Mouse (Mus musculus) CH12F3 (cell line): ENCODE data around the gene Polr2l.
"Not testable (repeated sequence)": the region's sequence is repeated elsewhere in the genome, so short reads cannot be mapped to it uniquely, and the experiment has no call there.

Experiments used
- in situ Hi-C: fragments of 300-500 bp; cut with MboI; formaldehyde crosslinking; loops from 2 replicates; pipeline ENCODE4 v1.14.3; 2020; ENCODE audit warnings: low sequenced_read_pairs

The Polr2l gene

DNA sequence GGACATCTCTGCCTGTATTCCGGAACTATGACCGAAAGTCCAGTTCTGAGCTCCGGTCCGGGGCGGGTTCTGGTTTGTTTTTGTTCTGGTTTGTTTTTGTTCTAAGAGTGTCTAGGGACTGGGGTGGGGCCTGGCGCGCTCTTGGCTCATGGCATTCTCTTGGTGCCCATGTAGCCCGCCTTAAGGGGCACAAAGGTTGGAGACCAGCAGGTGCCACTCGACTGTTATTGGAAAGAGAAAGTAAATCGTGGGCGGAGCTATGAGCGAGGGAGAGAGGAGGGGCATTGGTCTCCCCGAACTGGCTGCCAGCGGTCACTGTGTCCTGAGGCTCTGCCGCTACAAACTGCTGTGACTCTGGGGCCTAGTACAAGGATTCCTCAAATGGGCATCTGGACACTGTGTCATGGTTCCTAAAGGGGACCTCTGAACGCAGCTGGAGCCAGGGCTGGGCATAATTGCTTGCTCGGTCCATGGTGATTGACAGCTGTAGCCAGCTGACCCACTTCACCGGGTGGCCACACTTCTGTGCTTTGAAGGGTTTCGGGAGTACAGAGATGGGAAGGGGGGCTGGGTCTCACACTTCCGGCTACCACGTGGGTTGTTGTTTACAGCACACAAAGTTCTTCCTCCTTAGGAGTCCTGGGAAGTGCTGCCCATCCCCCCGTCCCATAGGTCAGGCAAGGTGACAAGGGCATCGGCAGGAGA is 19.2 kb downstream of the Polr2l start:
- in situ Hi-C loops = no loop called here

GRCm38 (mm10) chr7:141454967-141455551 is 19.9 kb downstream of the Polr2l start, which contains the start of gene Pnpla2:
Pnpla2 (plus strand) TSS chr7:141455198.
- in situ Hi-C loops = no loop called here

DNA sequence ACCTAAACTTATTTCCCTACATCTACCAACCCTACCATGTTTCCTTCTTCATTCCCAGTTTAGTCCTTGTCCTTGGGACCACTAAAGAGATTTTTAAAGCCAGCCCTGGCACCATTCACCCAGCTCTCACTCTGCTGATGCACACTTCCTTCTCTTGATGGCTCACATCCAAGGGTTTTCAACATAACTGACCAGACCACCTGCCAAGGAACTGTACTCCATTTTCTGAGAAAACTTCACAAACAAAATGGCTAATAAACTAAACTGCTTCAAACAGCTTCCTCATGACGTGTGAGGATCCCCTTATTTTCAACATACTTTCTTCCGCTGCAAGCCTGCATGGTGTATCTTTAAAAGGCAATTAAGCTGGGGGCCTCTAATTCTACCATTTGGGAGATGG is 21.3 kb downstream of the Polr2l start:
- in situ Hi-C loops = no loop called here

DNA sequence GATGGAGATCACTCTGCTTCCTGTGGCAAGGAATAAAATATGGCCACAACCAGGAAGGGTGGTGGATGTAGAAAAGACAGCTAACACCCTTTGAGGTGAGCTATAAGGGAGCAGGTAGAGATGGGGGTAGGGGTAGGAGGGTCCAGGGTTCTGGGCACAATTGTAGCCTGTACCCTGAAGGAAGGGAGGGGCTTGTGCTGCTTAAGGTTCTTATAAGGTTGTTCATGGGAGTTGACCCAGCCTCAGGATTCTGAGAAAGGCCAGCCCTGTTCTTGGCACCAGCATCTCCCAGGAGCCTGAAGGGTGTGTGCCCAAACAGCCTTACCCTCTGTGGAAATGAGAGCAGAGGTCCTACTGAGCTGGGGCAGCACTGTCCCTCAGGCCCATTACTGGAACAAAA is 23.0 kb downstream of the Polr2l start:
- in situ Hi-C loops = no loop called here

DNA sequence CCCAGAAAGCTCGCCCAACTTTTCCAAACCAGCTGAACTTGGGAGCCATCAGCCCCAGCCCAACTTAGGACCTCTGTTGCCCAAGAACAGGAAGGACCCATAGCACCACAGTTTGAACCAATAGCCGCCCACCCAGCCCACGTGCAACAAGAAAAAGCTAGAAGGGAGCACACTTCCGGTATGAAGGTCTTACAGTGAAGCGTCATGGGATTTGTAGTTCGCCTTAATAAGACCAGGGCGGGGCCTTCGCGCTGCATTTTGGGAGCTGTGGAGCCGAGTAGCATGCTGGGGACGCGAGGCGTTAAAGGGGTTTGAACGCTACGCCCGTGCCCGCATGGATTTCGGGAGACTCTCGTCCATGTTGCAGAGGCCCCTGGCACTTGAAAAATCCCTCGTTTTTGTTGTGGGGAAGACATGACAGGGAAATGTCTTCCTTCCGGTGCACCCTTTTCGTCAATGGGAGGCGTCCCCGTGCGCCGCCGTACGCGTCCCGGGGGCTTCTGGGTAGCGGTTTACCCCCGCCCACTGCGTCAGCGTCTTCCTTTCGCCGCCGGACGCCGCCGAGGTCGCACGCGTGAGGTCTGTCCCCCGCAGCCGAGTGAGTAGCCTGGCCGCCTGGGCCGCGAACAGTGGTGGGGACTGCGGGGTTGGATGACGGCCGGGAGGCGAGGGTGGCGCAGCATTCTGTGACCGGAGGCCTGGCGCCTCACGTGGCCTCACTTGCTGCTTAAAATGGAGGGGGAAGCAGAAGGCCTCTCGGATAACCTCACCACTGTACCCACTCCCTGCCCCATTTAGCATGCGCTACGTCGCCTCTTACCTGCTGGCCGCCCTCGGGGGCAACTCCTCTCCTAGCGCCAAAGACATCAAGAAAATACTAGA is 27.6 kb downstream of the Polr2l start, which contains the start of gene Rplp2:
Rplp2 (plus strand) TSS at position 261 of the 882 bp plus-strand sequence.
- in situ Hi-C loops = no loop called here

DNA sequence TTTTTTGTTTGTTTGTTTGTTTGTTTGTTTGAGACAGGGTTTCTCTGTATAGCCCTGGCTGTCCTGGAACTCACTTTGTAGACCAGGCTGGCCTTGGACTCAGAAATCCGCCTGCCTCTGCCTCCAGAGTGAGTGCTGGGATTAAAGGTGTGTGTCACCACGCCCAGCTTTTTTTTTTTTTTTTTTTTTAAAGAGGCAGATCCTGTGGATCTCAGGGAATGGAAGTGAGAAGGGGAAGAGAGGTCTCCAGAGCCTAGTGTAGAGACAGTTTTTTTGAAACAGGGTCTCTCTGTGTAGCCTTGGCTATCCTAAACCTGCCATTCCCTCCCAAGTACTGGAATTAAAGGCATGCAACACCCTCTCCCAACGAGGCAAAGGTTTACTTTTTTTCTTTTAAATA is 28.6 kb downstream of the Polr2l start:
- in situ Hi-C loops = not testable (repeated sequence)

DNA sequence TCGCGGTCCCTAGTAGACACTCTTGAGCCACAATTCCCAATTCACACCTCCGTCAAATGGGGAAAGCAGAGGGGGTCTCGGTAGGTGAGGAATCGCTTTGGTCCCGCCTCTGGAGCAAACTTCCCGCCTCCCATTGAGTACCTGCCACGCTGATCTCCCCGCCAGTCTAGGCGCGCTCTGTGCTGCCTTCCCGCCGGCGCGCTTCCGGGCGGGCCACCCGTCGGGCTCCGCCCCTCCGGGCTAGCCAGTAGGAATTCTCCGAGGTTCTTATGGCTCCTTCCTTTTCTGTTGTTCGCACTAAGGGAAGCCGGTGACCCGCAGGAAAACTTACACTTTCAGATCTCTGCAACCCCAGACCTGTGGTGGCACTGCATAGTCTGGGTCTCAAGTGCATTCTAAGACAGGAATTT is 31.1 kb downstream of the Polr2l start, which contains the start of gene Pidd1:
Pidd1 (minus strand) TSS at position 198 of the 410 bp plus-strand sequence.
- in situ Hi-C loops = no loop called here

GRCm38 (mm10) chr7:141443081-141443821 is 31.7 kb downstream of the Polr2l start:
- in situ Hi-C loops = no loop called here

- in situ Hi-C loops = no loop called here
Observed at GRCm38 (mm10) chr7:141442199-141442598, 32.7 kb downstream of the Polr2l start.

DNA sequence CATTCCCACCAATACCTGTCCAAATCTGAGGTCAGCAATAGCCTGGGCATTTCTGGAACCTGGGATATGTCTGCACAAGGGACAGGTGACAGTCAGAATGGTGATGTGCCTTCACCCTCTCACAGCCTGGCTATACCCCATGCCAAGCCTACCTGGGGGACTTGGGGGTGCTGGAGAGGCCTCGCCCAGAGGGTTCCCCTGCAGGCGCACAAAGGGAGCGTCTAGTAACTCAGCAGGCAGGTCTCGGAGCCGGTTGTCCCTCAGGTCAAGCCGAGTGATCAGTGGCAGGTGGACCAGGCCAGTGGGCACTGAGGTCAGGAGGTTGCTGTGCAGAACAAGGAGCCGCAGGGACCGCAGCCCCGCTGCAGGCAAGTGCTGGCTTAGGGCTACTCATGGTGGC is 33.5 kb downstream of the Polr2l start:
- in situ Hi-C loops = no loop called here

DNA sequence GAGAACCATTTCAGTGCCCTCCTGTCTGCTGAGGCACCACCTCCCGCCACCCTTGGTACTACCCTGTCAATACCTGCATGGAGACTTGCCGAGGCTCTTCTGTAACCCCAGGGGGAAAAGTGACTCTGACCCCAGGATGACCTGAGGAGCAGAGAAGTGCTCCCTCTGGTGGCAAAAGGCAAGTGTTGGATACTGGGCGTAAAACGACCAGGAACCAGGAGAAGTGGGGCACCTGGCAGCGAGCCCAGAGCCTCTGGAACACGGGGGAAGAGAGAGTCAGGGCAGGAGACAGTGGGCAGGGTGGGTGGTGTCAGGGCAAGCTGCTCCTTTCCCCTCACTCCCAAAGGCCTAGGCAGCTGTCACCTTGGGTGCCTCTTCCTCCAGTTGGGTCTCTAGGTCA is 34.3 kb downstream of the Polr2l start:
- in situ Hi-C loops = no loop called here

DNA sequence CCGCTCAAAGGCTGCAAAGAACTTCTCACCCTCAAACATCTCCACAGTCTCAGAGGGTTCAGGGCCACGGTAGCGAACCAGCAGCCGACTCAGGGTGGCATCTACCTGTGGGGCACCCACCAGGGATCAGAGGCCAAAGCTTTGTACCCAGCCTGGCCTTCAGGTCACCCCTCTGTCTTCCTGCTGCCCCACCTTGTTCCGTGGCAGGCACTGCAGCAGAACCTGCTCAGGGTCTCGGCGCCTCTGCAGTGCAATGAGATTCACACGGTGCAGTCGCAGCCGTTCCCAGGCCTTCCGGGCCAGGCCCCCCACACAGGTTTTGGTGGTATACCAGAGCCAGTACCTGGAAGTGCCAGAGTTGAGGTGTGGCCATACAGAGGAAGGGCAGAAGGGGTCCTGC is 35.1 kb downstream of the Polr2l start:
- in situ Hi-C loops = no loop called here

- in situ Hi-C loops = no loop called here
Observed at GRCm38 (mm10) chr7:141439140-141439679, 35.7 kb downstream of the Polr2l start.

GRCm38 (mm10) chr7:141438201-141438968 is 36.5 kb downstream of the Polr2l start:
- in situ Hi-C loops = no loop called here

GRCm38 (mm10) chr7:141437178-141438120 is 37.5 kb downstream of the Polr2l start, which contains the start of gene Slc25a22:
Slc25a22 (minus strand) TSS chr7:141437892.
- in situ Hi-C loops = no loop called here

- in situ Hi-C loops = no loop called here
Observed at GRCm38 (mm10) chr7:141436523-141436892, 38.4 kb downstream of the Polr2l start.

GRCm38 (mm10) chr7:141435856-141436522 is 38.9 kb downstream of the Polr2l start:
- in situ Hi-C loops = no loop called here
